Mouse (Mus musculus) liver, embryonic 16.5 days (tissue): ENCODE results near the gene Zbtb40. TPM values are rescaled to one million over a fixed set of nuclear protein-coding genes. Genes with fewer than 3 reads are reported as not detected.

Experiments
- ATAC-seq: fragments of 200-750 bp; cut with Nextera tagmentation; 2 replicates; pipeline ENCODE4 v1.8.0; 2017; ENCODE audit warnings: low read depth, mild to moderate bottlenecking, moderate number of reproducible peaks, moderate library complexity
- H3K27ac ChIP-seq: fragments of 300-500 bp; sonication (generic); 2 replicates; pipeline ENCODE4 v1.5.1; 2014; ENCODE audit warnings: mild to moderate bottlenecking, low read length
- H3K27me3 ChIP-seq: fragments of 300-500 bp; sonication (generic); 2 replicates; pipeline ENCODE4 v1.6.1; 2014; ENCODE audit warnings: low read depth, low read length, mixed read lengths; ENCODE audit not compliant: control insufficient read depth, insufficient read depth
- H3K36me3 ChIP-seq: fragments of 300-500 bp; sonication (generic); 2 replicates; pipeline ENCODE4 v1.6.1; 2014; ENCODE audit warnings: mild to moderate bottlenecking; ENCODE audit not compliant: control insufficient read depth, insufficient read depth
- H3K4me1 ChIP-seq: fragments of 300-500 bp; sonication (generic); 2 replicates; pipeline ENCODE4 v1.6.1; 2014; ENCODE audit warnings: low read depth, low read length, mixed read lengths; ENCODE audit not compliant: control insufficient read depth
- H3K4me2 ChIP-seq: fragments of 300-500 bp; sonication (generic); 2 replicates; pipeline ENCODE4 v1.6.1; 2014; ENCODE audit warnings: low read depth, low read length, mixed read lengths
- H3K4me3 ChIP-seq: fragments of 300-500 bp; sonication (generic); 2 replicates; pipeline ENCODE4 v1.5.1; 2014; ENCODE audit warnings: low read depth, mild to moderate bottlenecking, low read length
- H3K9ac ChIP-seq: fragments of 300-500 bp; sonication (generic); 2 replicates; pipeline ENCODE4 v1.6.1; 2014; ENCODE audit warnings: low read depth, low read length
- H3K9me3 ChIP-seq: fragments of 300-500 bp; sonication (generic); replicated peaks from 2 replicates; pipeline ENCODE4 v1.6.1; 2016; ENCODE audit warnings: low read length; ENCODE audit not compliant: control insufficient read depth
- WGBS: fragments of 180-500 bp; shearing (Covaris S2); extraction: QIAGEN DNeasy Blood & Tissue Kit; methylation state at CpG from one replicate; pipeline ENCODE4 v1.1.7; 2014; ENCODE audit not compliant: insufficient replicate concordance; 5-methylcytosine and 5-hydroxymethylcytosine counted together
- polyA plus RNA-seq: library from polyadenylated mRNA; unstranded; fragments of >200 nt; fragmentation: Nextera tagmentation; extraction: Ambion mirVana; gene quantifications from 2 replicates; pipeline ENCODE4 v1.2.1, GENCODE M21; 2015

The Zbtb40 gene
- polyA plus RNA-seq, 1 experiment from 2014 or later, result 1.6 TPM

DNA sequence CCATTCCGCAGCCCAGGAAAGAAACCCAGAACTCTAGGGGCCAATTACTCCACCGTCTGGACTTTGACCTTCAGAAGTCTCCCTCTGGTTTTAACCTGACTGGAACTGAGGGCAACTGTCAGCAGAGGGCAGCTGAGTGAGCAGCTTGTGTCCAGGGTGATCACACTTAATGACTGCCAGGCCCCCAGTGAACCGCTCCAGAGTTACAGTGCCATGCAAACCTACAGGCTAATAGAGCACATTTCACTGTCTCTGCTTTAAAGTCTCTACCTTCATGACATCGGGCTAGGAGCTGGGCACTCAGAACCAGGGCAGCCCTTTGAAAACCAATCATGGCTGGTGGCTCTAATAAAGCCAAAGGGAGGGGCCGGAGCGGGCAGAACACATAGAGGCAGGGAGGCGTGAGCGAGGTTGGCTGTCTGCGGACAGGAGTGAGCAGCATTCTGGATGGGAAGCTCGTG lies 7.4 kb downstream of the Zbtb40 start:
- no peaks in the 10 kb centered on the region for H3K9me3 ChIP-seq
- H3K4me2 ChIP-seq, result no peak overlapping the region
- no peaks in the 10 kb centered on the region for H3K36me3 ChIP-seq
- H3K27ac ChIP-seq, result no peak overlapping the region
- 72% methylated on average over 10 of the region's 10 CpGs for WGBS
- no peak overlapping the region for H3K4me3 ChIP-seq
- ATAC-seq, result no peak
- H3K9ac ChIP-seq, result no peak overlapping the region
- no peaks in the 10 kb centered on the region for H3K27me3 ChIP-seq
- H3K4me1 ChIP-seq, result no peaks in the 10 kb centered on the region

DNA sequence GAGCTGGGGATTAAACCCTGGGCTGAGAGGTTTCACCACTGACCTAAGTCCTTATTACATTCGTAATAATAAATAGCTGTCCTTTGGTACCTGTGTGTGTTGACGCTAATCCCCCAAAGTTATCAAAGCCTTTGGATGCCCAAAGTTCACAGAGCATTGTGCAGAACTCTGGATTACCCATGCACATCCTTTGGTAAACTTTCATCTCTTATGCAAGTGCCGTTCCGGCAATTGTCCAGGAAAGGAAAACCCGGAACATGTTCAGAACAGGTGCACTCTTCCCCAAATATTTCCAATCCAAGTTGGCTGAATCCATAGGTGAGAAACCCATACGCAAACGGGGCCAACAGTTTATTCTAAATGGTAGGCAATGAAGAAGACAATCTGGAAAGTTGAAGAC lies 9.2 kb downstream of the Zbtb40 start:
- Histone ChIP-seq H3K9ac (no peak overlapping the region), H3K4me3 (no peak overlapping the region), H3K4me1 (no peaks in the 10 kb centered on the region), H3K27me3 (no peaks in the 10 kb centered on the region), H3K4me2 (no peak overlapping the region), H3K27ac (no peak overlapping the region), H3K36me3 (no peaks in the 10 kb centered on the region), H3K9me3 (no peaks in the 10 kb centered on the region)
- no peak for ATAC-seq
- WGBS, result 79% methylated on average over 7 of the region's 7 CpGs

DNA sequence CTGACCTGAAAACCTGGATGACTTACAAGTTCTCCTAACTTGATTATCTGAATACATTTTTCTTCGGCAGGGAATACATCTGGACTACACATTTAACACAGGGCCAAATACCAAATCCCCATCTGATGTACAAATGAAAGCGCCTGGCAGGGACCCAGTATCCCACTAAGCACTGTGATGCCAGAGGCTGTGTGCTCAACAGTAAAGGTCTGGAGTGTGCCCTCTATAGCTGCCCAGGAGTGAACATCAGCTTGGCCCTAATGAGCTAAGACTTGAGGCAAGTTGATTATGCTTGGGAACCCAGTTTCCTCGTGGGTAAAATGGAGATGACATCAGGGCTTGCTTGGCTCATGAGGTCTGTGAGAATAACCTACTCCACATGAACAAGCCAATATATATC lies 10.1 kb downstream of the Zbtb40 start:
- no peaks in the 10 kb centered on the region for H3K9me3 ChIP-seq
- H3K4me2 ChIP-seq, result no peak overlapping the region
- no peak overlapping the region for H3K27ac ChIP-seq
- no peaks in the 10 kb centered on the region for H3K27me3 ChIP-seq
- ATAC-seq, result no peak
- no peaks in the 10 kb centered on the region for H3K36me3 ChIP-seq
- H3K4me3 ChIP-seq, result no peak overlapping the region
- 63% methylated on average over 3 of the region's 3 CpGs for WGBS
- no peaks in the 10 kb centered on the region for H3K4me1 ChIP-seq
- H3K9ac ChIP-seq, result no peak overlapping the region

DNA sequence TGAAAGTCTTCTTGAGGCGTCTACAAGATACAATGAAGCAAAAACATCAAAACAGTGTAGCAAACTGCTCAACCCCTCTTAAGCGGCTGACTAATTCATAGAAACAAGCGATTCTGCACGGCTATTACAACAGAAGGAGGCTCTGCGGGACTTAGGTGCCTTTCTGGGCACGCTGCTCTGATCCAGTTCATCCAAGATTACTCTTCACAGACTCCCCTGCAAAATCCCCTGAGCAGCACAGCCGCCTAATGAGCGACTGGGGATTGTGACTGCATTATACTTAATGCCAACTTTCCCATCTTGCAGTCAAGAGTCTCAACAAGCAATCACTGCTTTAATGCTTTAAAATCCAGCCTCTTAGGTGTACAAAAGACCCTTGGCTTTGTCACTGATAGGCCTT lies 10.5 kb downstream of the Zbtb40 start:
- no peak for ATAC-seq

DNA sequence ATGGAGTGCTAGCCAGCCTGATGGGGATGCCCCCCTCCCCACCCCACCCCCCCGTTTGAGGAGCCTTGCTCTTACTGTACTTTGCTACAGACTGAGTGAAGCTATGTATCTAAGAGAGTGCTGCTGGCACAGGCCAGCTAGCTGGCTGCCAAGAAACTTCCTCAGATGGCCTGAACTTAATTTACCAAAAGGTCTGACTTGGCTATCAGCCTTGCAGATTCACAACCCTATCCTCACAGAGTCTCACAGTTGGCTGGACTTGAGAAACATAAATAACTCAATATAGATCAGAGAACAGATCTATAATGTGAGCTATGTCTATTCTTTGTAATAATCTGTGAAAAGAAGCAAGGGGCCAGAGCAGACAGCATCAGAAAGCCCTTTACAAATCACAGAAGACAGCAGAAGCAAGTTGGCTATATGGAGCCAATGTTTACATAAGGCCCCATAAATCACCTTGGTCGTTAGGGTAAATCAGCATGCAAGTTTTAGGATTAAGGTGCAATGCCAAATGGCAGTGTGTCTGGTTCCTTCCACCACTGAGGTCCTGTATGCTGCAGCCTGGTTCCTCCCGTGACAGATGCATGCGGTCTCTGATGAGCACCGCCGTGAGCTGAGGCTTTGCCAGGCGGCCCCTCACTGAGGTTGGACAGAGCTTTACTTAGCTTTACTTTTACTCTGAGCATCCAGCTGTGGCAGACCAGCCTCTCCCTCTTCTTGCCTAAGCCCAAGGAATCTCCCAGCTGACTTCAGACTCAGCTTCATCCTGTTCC lies 15.3 kb downstream of the Zbtb40 start:
- no peaks in the 10 kb centered on the region for H3K36me3 ChIP-seq
- no peak overlapping the region for H3K4me2 ChIP-seq
- 66% methylated on average over 7 of the region's 7 CpGs for WGBS
- H3K27me3 ChIP-seq, result no peaks in the 10 kb centered on the region
- H3K9me3 ChIP-seq, result no peaks in the 10 kb centered on the region
- no peak overlapping the region for H3K4me3 ChIP-seq
- no peak for ATAC-seq
- H3K9ac ChIP-seq, result no peak overlapping the region
- no peak overlapping the region for H3K27ac ChIP-seq
- H3K4me1 ChIP-seq, result no peaks in the 10 kb centered on the region

More for the DNA sequence above, 10.5 kb downstream of the Zbtb40 start:
- 71% methylated on average over 8 of the region's 8 CpGs for WGBS
- no peak overlapping the region for H3K4me3 ChIP-seq
- no peak overlapping the region for H3K4me2 ChIP-seq
- H3K9me3 ChIP-seq, result no peaks in the 10 kb centered on the region
- H3K27me3 ChIP-seq, result no peaks in the 10 kb centered on the region
- H3K9ac ChIP-seq, result no peak overlapping the region
- H3K4me1 ChIP-seq, result no peaks in the 10 kb centered on the region
- H3K36me3 ChIP-seq, result no peaks in the 10 kb centered on the region
- no peak overlapping the region for H3K27ac ChIP-seq

DNA sequence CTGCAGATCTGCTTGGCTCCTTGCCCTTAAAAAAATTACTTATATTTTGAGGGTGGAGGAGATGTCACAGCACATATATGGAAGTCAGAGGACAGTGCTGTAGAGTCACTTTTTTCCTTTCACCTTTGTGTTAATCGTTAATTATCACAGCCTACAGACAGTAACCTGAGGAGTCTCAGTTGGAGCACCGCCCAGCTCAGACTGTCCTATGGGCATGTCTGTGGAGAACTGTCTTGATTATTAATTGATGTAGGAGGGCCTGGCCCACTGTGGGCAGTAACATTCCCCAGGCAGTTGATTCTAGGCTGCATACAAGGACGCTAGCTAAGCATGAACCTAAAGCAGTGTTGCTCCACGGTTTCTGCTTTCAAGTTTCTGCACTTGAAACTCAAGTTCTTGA lies 16.1 kb downstream of the Zbtb40 start:
- no peak overlapping the region for H3K4me2 ChIP-seq
- no peaks in the 10 kb centered on the region for H3K36me3 ChIP-seq
- no peak for ATAC-seq
- H3K27ac ChIP-seq, result no peak overlapping the region
- no peaks in the 10 kb centered on the region for H3K4me1 ChIP-seq
- no peak overlapping the region for H3K4me3 ChIP-seq
- H3K9me3 ChIP-seq, result no peaks in the 10 kb centered on the region
- H3K9ac ChIP-seq, result no peak overlapping the region
- no peaks in the 10 kb centered on the region for H3K27me3 ChIP-seq
- WGBS, result 74% methylated on average over 4 of the region's 4 CpGs

DNA sequence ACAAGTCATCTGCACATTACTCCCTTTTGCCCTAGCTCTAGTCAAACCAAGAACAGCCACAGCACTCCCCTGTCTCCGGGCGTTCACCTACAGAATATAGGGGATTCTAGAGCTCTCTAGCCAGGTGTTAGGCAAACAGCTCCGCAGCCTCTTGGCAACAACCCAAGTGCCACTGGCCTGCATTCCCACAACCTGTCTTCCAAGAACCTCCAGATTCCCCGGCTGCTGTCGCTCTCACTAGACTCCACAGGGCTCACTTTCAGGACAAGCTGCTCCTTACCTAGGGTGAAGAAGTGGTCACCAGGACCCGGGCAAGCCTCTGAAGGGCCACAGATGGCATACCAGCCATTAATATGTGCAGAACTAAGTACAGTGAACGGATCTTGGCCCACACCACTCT lies 17.3 kb downstream of the Zbtb40 start:
- H3K9me3 ChIP-seq, result no peaks in the 10 kb centered on the region
- no peak overlapping the region for H3K9ac ChIP-seq
- 74% methylated on average over 7 of the region's 7 CpGs for WGBS
- no peak overlapping the region for H3K4me3 ChIP-seq
- H3K4me2 ChIP-seq, result no peak overlapping the region
- no peaks in the 10 kb centered on the region for H3K27me3 ChIP-seq
- H3K4me1 ChIP-seq, result peaks cover 6% of the 10 kb centered on the region
- H3K36me3 ChIP-seq, result no peaks in the 10 kb centered on the region
- no peak for ATAC-seq
- H3K27ac ChIP-seq, result no peak overlapping the region

DNA sequence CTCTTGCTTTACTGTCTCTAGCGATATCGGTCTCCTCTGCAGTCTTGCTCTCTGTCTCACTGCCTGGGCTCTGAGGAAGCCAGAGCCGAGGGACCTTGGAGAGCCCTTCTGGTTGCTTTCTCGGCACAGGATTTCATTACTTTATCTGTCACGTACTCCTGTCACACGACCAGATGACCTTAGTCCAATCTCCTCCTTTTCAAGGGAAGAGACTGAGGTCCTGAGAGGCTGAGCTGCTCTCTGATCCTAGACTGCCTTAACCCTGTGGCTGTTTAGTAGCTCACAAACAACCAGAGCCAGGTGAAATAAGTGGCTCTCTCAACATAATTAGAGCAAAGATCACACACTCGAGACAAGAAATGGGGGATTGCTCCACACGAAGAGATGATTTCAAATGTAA lies 19.3 kb downstream of the Zbtb40 start:
- Histone ChIP-seq H3K27me3 (no peaks in the 10 kb centered on the region), H3K4me1 (peaks cover 18% of the 10 kb centered on the region), H3K27ac (no peak overlapping the region), H3K9me3 (no peaks in the 10 kb centered on the region), H3K4me2 (no peak overlapping the region), H3K36me3 (no peaks in the 10 kb centered on the region), H3K9ac (no peak overlapping the region), H3K4me3 (no peak overlapping the region)
- 58% methylated on average over 8 of the region's 8 CpGs for WGBS
- no peak for ATAC-seq

DNA sequence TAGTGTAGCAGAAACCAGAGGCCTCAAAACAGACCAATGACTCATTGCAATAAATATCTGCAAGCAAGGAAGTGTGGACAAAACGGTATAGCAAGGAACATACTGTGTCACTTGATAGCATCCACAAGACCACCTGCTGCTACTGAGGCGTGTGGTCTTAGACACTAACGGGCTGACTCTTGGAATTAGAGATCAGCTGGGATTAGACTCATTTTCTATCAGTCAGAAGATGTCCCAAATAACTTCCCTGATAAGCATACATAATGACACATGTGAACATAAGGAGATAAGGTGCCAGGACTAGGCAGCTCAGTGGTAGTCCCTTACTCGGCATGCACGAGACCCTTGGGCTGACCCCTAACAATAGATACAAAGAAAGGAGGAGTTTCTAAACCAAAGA lies 21.6 kb downstream of the Zbtb40 start:
- no peaks in the 10 kb centered on the region for H3K36me3 ChIP-seq
- H3K4me1 ChIP-seq, result peaks cover 18% of the 10 kb centered on the region
- ATAC-seq, result peak; percentile 42; the same call in 1 of the 2 replicates
- H3K9me3 ChIP-seq, result no peaks in the 10 kb centered on the region
- no peak overlapping the region for H3K27ac ChIP-seq
- no peak overlapping the region for H3K4me2 ChIP-seq
- H3K4me3 ChIP-seq, result no peak overlapping the region
- WGBS, result 20% methylated on average over 5 of the region's 5 CpGs
- H3K9ac ChIP-seq, result no peak overlapping the region
- H3K27me3 ChIP-seq, result no peaks in the 10 kb centered on the region
